Mouse (Mus musculus) kidney, adult 11 months (tissue): ENCODE results near the gene Itgal.
A peak's percentile ranks its signal among the peaks of the same experiment; 100 is the strongest.
"Not testable (repeated sequence)": the region's sequence is repeated elsewhere in the genome, so short reads cannot be mapped to it uniquely, and the experiment has no call there.

Experiments used
- DNase-seq: peaks from one replicate; pipeline ENCODE4 v3.0.0; 2022

Gene Itgal

GRCm38 (mm10) chr7:127342888-127343287 lies 46.8 kb downstream of the Itgal start:
- DNase-seq = no peak

GRCm38 (mm10) chr7:127343351-127344019 lies 47.4 kb downstream of the Itgal start:
- peak; percentile 23 for DNase-seq

GRCm38 (mm10) chr7:127344371-127344770 lies 48.3 kb downstream of the Itgal start:
- DNase-seq = peak; percentile 51

DNA sequence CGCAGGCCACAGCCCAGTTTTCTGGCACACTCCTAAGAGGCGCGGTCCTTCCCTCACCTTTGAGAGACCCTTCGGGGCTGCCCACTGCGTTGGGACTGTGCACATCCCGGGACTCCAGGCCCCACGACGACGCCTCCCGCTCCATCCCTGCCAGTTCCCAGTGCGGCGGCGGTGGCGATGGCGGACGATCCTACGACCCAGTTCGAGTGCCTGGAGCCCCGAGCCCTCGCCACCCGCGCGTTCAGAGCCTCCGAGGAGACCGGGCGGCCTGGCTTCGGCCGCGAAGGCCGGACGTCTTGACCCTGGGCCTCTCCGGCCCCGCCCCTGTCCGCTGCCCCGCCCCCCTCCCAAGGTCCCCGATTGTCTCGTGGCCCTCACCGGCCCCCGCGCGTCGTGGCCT lies 49.0 kb downstream of the Itgal start:
- DNase-seq = peak; percentile 74

GRCm38 (mm10) chr7:127345512-127346325 lies 49.7 kb downstream of the Itgal start, which contains the start of gene Zfp768:
Gene Zfp768 (minus strand): TSS chr7:127345589.
- DNase-seq = peak; percentile 95

- DNase-seq = peak; percentile 87
Measured at GRCm38 (mm10) chr7:127346676-127347075, 50.6 kb downstream of the Itgal start.

- no peak for DNase-seq
Measured at GRCm38 (mm10) chr7:127351230-127352004, 55.4 kb downstream of the Itgal start.

DNA sequence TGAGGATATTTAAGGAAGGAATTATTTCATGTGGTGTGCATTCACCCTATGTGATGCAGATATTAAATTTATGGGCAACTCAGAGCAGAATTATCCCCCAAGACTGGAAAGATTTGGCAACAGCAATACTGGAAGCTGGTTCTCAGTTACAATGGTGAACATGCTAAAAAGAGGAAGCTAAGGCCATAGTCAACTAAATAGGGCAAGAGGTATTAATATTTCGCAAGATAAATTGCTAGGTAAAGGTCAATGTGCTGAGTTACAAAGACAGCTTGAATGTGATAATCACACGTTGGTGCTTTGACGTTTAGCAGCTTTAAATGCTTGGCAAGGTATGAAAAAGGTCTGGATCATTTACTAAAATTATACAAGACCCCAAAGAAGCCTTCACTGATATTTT lies 59.7 kb downstream of the Itgal start:
- no peak for DNase-seq

DNA sequence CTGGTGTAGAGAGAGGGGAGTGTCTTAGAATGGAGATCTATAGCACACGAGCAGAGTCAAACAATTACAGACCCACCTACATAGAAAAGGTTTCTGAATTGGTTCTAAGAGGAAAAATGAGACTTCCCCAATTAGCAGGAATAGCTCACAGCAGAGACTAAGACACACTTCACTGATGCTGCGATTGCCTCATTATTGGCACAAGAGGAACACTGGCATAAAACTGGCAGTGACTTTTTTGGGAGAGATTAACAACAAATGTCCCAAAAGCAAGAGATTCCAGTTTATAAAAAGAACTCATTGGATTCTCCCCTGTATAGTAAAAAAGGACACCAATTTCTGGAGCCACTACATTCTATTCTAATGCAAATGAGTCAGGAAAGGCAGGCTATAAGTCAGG lies 61.8 kb downstream of the Itgal start:
- no peak for DNase-seq

DNA sequence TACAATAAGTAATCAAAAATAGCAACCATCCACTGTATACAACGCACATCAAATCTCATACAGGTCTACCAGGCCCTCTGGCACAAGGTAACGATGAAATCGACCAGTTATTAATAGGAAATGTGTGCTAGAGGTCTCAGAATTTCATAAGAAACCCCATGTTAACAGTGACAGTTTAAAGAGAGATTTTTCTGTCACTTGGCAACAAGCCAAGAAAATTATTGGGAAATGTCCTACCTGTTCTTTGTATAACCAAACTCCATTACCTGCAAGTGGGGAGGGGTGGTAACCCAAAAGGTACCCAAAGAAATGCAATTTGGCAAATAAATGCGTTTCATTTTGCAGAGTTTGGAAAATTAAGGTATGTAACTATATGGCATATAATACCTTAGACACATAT lies 62.4 kb downstream of the Itgal start:
- no peak for DNase-seq

GRCm38 (mm10) chr7:127360265-127360664 lies 64.2 kb downstream of the Itgal start:
- DNase-seq = no peak

DNA sequence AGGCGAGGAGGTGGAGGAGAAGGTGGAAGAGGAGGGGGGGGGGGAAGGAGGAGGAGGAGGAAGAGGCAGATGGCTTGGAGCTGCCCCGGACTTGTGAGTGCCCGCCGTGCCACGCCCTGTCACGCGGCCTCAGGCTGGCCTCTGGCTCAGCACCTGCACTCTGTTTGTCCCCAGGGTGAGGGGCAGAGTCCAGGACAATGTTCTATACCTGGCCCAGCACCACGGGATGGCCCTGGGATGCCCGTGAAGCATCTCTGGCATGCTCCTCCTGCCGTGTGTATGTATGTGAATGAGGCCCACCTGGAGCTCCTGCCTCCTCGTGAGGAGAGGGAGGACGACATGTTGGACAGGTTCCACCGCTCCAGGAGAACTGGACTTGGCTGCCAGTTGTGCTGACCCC lies 65.4 kb downstream of the Itgal start:
- DNase-seq = peak; percentile 72

- DNase-seq = not testable (repeated sequence)
Measured at GRCm38 (mm10) chr7:127362418-127362817, 66.4 kb downstream of the Itgal start.

DNA sequence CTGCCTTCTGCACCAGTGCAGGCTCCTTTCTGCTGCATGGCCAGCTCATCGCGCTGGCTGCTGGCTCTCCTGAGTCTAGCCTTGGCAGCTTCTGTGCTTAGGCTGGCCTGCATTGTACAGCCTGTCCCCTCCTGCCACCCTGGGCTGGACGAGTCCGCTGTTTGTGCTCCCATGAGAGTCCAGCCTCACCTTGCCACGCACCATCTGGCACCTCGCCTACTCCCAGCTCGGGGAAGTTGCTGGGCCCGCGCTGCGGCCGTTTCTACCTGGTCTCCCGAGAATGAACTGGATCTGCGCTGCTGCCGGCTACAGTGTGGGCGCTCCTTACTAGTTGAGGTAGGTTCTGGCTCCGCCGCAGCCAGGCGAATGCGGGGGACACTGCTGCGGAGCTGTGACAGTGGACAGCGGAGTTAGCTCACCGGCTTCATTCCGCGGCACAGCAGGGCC lies 67.4 kb downstream of the Itgal start:
- peak; percentile 32 for DNase-seq

DNA sequence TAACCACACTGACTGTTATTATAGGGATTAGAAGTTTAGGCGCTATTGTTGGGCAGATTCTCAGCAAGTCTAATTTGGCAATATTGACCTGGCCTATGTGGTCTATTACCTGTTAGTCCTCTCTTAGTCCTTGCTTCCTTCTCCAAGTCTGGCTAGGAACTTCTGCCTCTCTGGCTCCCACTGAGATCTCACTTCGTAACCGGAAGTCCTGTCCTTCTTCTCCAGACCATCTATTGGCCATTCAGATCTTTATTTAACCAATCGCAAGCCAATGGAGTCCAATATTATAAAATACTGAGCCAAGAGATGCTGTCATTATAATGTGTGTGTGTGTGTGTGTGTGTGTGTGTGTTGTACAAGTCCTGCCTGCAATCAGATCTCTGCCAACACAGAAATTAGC lies 68.1 kb downstream of the Itgal start:
- no peak for DNase-seq

- no peak for DNase-seq
Measured at GRCm38 (mm10) chr7:127366249-127366648, 70.2 kb downstream of the Itgal start.

DNA sequence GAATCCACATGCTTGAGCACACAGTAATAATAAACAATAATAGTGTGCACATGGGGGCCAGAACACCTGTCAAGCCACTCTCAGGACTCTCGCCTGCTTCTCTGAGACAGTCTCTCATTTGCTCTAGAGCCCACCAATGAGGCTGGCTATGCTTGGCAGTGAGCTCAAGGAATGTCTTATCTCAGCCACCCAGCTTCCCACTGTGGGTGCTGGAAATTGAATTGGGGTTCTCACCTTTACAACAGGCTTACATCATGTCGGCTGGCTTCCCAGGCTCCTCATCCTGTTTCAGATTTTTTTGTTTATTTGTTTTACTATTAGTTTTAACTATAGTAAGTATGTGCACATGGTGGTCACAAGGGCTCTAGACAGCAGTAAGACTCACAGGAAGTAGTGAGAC lies 75.2 kb downstream of the Itgal start:
- no peak for DNase-seq

DNA sequence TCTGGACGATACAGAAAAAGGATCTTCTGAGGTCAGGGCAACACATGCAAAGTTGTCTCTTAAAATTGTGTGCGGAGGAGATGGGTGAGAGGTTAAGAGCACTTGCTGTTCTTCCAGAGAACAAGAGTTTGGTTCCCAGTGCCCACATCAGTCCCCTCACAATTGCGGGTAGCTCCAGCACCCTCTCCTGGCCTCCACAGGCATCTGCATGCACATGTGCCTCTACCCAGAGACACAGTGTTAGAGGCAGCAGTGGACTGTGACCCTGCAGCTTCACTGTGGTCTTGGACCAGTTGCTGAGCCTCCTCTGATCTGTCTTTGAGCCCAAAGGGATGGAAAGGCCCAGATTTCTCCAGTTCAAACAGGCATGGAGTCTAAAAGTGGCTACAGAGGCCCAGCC lies 75.8 kb downstream of the Itgal start:
- DNase-seq = not testable (repeated sequence)

DNA sequence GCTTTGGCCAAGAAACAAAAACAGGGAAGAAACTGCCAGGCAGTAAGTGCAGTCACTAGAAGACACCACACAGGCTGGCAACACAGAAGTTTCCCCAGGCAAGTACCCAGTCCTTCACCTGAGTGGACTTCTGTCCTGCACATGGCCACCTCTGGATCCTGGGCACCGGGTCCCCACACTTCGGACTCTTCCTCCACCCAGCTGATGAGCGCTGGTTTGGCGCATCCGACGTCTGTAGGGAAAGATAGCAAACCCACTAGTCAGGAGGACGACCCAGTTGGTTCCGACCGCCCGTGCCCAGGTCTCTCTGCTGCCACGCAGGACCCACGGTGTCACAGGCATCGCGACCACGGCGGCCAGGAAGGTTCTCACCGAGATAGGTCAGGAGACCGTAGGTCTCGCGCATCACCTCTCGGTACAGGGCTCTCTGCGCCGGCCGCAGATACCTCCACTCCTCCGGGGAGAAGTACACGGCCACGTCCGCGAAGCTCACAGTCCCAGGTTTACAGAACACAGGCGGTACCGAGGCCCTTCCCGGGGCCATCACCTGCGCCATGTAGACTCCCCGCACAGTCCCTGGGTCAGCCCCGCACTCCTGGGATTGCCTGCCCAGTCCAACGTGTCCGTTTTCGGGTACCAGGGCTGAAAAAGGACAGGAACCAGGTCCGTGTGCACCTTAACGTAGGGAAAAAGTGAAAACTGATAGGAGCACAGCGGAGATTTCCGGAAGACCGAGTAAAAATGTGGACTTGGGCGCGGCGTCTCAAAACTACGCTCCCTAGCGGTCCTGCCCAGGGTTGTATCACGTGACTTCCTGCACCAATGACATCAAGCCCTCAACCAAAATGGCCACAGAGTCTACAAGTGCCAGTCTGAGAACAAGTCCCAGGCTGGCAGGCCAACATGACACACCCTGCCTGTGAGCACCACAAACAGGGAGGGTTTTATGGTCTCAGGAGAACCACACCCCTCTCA lies 79.5 kb downstream of the Itgal start, which contains the start of gene Zfp747:
Zfp747 (minus strand) TSS at position 780 of the 975 bp plus-strand sequence.
- DNase-seq = peak; percentile 96

DNA sequence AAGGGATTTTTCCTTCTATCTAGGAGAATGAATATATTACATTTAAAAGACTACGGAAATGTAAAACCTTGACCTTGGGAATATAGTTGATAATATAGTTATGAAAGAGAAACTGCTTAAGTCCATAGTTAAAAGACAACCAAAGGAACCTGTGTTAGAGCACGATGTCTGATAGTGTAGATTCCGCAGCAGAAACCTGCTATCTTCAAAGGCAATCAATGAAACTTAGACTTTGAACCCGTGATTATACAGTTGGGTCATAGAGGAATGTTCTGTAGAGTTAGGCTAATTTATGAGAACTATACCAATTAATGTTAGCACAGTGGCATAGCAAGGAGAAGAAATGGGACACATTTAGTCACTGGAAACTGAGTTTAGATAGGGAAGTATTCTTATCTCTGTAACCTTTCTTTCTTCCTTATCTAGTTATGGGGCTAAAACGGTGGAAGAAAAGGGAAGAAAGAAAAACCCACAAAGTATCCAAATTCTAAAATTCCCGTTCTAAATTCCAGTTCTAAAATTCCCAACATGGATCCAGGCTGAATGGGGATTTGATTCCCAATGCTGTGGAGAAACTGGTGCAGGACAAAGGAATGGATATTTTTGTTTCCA lies 82.4 kb downstream of the Itgal start:
- no peak for DNase-seq
